Mouse (Mus musculus) midbrain, embryonic 15.5 days (tissue): ENCODE data around the gene Gm20837. TPM values are rescaled to one million over a fixed set of nuclear protein-coding genes. Genes with fewer than 3 reads are reported as not detected.
"Not testable (repeated sequence)": the region's sequence is repeated elsewhere in the genome, so short reads cannot be mapped to it uniquely, and the experiment has no call there.

ENCODE experiments used
- ATAC-seq: fragments of 200-750 bp; cut with Nextera tagmentation; replicated peaks from 2 replicates; pipeline ENCODE4 v1.8.0; 2017; ENCODE audit warnings: moderate TSS enrichment
- H3K27ac ChIP-seq: fragments of 300-500 bp; sonication (generic); 2 replicates; pipeline ENCODE4 v1.5.1; 2015; ENCODE audit warnings: mild to moderate bottlenecking, inconsistent platforms
- H3K27me3 ChIP-seq: fragments of 300-500 bp; sonication (generic); replicated peaks from 2 replicates; pipeline ENCODE4 v1.6.1; 2015; ENCODE audit warnings: inconsistent platforms
- H3K36me3 ChIP-seq: fragments of 300-500 bp; sonication (generic); replicated peaks from 2 replicates; pipeline ENCODE4 v1.6.1; 2015; ENCODE audit warnings: inconsistent platforms
- H3K4me1 ChIP-seq: fragments of 300-500 bp; sonication (generic); 2 replicates; pipeline ENCODE4 v1.6.1; 2015; ENCODE audit warnings: inconsistent platforms
- H3K4me2 ChIP-seq: fragments of 300-500 bp; sonication (generic); 2 replicates; pipeline ENCODE4 v1.6.1; 2015; ENCODE audit warnings: inconsistent platforms, mild to moderate bottlenecking, moderate library complexity
- H3K4me3 ChIP-seq: fragments of 300-500 bp; sonication (generic); 2 replicates; pipeline ENCODE4 v1.5.1; 2015; ENCODE audit warnings: mild to moderate bottlenecking, inconsistent platforms
- H3K9ac ChIP-seq: fragments of 300-500 bp; sonication (generic); 2 replicates; pipeline ENCODE4 v1.6.1; 2015; ENCODE audit warnings: mild to moderate bottlenecking, inconsistent platforms
- H3K9me3 ChIP-seq: fragments of 300-500 bp; sonication (generic); 2 replicates; pipeline ENCODE4 v1.6.1; 2016; ENCODE audit warnings: inconsistent platforms
- WGBS: fragments of 180-500 bp; shearing (Covaris S2); methylation state at CpG from one replicate; pipeline ENCODE4 v1.1.7; 2015; ENCODE audit warnings: mixed read lengths; 5-methylcytosine and 5-hydroxymethylcytosine counted together
- polyA plus RNA-seq: library from polyadenylated mRNA; unstranded; fragments of >200 nt; fragmentation: Nextera tagmentation; extraction: Ambion mirVana; gene quantifications from 2 replicates; pipeline ENCODE4 v1.2.1, GENCODE M21; 2015

The Gm20837 gene
- not detected in 2 replicates for polyA plus RNA-seq

- not testable (repeated sequence) for H3K4me2 ChIP-seq, H3K27ac ChIP-seq, H3K4me3 ChIP-seq, ATAC-seq, H3K9me3 ChIP-seq, H3K9ac ChIP-seq, H3K36me3 ChIP-seq, H3K4me1 ChIP-seq, H3K27me3 ChIP-seq
- WGBS = no CpG with 5 or more reads among the region's 7 CpGs
Measured at GRCm38 (mm10) chrY:90400948-90401347, at the start of gene Gm20837. Gene Gm20837, plus strand, starts transcription at chrY:90401248.
